Mouse (Mus musculus) layer of hippocampus, adult 2 months (tissue): ENCODE results near the gene Olfr1047. TPM values are rescaled to one million over a fixed set of nuclear protein-coding genes. Genes with fewer than 3 reads are reported as not detected.
"Not testable (repeated sequence)": the region's sequence is repeated elsewhere in the genome, so short reads cannot be mapped to it uniquely, and the experiment has no call there.

Experiments
- DNase-seq, 2 experiments: peaks; one replicate each; pipeline ENCODE4 v3.0.0; 2022; ENCODE audit warnings: low spot score in 2 of 2
- H3K27ac ChIP-seq: fragments of 200-600 bp; 2 replicates; pipeline ENCODE4 v1.8.1; 2022
- H3K4me3 ChIP-seq: fragments of 200-600 bp; 2 replicates; pipeline ENCODE4 v1.8.1; 2022; ENCODE audit warnings: mild to moderate bottlenecking
- CTCF ChIP-seq: fragments of 200-600 bp; conservative IDR thresholded peaks from 2 replicates; pipeline ENCODE4 v1.8.1; 2022; ENCODE audit warnings: antibody characterized with exemption, mild to moderate bottlenecking, moderate library complexity
- long read RNA-seq, 2 experiments: library from polyadenylated mRNA; stranded (forward); transcript quantifications; one replicate each; pipeline ENCODE4 v2.0.0; 2021; ENCODE audit warnings: borderline mapping rate in 2 of 2
- total RNA-seq, 2 experiments: library from RNA; stranded (reverse); gene quantifications; 2 replicates each; pipeline ENCODE4 v1.2.3; 2021

Gene Olfr1047
- not detected for total RNA-seq
- long read RNA-seq, experiment 1: 0 reads
- long read RNA-seq, experiment 2: 0 reads

DNA sequence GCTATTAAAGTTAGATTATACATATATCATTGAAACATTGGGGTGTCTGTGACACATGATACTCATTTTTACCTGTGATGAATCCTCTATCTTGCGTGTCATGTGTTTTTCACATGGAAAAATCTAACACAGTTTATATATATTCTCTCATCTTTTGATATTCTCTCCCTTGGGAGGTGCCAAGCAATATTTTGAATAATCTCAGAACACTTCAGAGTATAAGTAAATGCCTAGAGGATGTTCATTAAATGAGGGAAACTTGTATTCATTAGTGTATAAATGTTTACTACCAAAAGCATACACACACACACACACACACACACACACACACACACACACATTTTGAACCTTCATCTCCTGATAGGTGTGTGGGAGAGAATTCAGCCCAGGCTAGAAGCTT, at the start of gene Olfr1047:
TSS of gene Olfr1047 (minus strand) at position 101 of the 400 bp plus-strand sequence.
- Histone ChIP-seq H3K4me3 (no peak within 1 kb of the TSS), H3K27ac (no peak within 1 kb of the TSS)
- TF ChIP-seq CTCF: no peak
- DNase-seq: no peak

GRCm38 (mm10) chr2:86278988-86279387, 47.8 kb upstream of the Olfr1047 start, which contains the start of gene Olfr1051:
Olfr1051 (minus strand) TSS chr2:86279088.
- DNase-seq, H3K27ac ChIP-seq, H3K4me3 ChIP-seq: not testable (repeated sequence)

DNA sequence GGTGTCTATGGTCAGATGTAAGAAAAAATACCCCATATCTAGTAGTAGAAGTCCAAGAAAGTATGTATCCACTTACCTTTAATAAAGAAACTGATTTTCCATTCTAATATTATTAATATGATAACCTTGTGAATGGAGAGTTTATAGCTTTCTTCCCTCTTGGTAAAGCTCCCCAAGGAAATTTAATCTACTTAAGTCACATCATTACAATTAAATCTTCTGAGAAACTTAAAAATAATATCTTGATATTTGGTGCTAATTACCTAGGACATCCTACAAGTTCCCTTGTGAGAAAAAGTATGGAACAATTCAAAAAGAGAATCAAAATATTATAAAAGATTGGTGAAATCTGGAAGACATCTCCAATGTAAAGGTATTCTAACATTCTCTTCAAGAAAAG, 27.0 kb upstream of the Olfr1047 start, which contains the start of gene Olfr1049:
TSS of gene Olfr1049 (minus strand) at position 101 of the 400 bp plus-strand sequence.
- not testable (repeated sequence) for H3K27ac ChIP-seq, DNase-seq, H3K4me3 ChIP-seq

DNA sequence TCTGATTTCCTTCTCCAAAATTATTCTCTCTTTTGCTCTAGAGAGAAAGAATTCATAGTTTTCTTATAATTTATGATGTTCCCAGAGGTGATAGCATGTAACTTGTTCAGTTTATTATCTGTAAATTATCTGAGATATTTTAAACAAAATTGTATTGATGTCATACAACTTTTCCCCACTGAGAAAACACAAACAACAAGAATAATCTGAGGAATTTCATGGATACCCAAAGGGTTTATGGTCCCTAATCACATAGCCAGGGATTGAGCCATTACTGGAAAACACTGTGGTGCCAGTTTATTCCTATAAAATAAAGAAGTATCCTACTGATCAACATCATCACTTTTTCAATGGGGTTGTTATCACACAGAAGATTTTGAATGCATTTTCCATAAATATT, 9.0 kb upstream of the Olfr1047 start, which contains the start of gene Olfr1048:
TSS of gene Olfr1048 (minus strand) at position 101 of the 400 bp plus-strand sequence.
- Histone ChIP-seq H3K27ac (no peak within 1 kb of the TSS), H3K4me3 (no peak within 1 kb of the TSS)
- DNase-seq: no peak
- TF ChIP-seq CTCF: no peak

DNA sequence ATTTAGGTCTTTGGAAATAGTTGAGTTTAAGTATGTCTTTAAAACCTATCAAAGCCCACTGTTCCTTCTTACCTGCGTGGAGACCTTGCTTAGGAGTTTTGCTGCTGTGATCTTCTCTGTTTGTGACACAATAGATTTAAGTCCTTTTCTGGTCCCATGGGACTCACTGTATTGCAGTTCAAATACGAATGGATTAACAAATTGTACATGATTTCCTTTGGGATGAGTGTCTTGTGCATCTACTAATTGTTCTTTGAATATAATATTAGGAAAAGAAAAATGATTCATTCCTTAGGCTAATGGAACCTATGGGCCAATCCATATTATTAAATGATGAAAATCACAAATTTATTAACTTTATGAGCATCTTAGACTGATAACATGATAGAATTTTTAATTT, 12.0 kb downstream of the Olfr1047 start, which contains the start of gene Olfr1046:
TSS of gene Olfr1046 (minus strand) at position 101 of the 400 bp plus-strand sequence.
- H3K27ac ChIP-seq: no peak within 1 kb of the TSS
- TF ChIP-seq CTCF: no peak
- no peak for DNase-seq
- H3K4me3 ChIP-seq: no peak within 1 kb of the TSS

DNA sequence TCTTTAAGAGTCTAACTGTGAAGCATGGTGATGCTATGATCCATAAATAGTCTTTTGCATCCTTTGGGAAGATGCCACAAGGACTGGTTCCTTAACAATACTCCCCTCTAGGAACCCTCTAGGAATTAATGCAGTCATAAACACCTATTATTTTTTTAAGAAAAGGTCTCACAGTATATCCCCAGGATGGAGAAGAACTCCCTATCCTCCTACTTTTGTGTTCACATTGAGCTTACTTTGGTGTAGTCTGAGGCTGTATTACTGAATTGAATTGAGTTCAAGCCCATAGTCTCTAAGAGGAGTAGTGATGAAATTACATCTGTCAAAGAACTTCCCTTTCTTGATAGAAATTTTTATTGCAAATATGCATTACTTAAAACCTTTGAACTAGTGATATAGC, 28.3 kb downstream of the Olfr1047 start, which contains the start of gene Olfr1045:
TSS of gene Olfr1045 (minus strand) at position 101 of the 400 bp plus-strand sequence.
- no peak within 1 kb of the TSS for H3K4me3 ChIP-seq
- TF ChIP-seq CTCF: no peak
- DNase-seq: no peak

DNA sequence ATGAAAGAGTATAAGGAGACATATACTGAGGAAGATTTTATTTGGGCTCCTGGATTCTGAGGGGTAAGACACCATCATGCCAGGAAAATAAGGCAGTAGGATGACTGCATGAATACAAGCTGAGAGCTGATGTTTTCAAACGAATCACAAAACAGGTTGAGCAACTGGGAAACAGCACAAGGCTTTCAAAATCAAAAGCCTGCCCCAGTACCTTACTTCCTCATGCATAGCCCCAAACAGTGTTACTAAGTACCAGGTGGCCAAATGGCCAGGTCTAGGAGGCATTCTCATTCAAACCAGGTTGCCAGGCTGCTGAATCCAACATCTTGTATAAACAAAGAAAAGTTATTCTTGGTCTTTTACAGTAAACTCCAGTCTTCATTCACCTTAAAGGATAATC, 35.3 kb downstream of the Olfr1047 start:
- Histone ChIP-seq H3K4me3 (no peak overlapping the region), H3K27ac (no peak overlapping the region)
- TF ChIP-seq CTCF: no peak
- no peak for DNase-seq

More for the DNA sequence above, 28.3 kb downstream of the Olfr1047 start, which contains the start of gene Olfr1045:
- H3K27ac ChIP-seq: no peak within 1 kb of the TSS

GRCm38 (mm10) chr2:86185583-86185982, 45.6 kb downstream of the Olfr1047 start, which contains the start of gene Olfr52:
Olfr52 (minus strand) TSS chr2:86185683.
- Histone ChIP-seq H3K27ac (no peak within 1 kb of the TSS), H3K4me3 (no peak within 1 kb of the TSS)
- no peak for DNase-seq
- TF ChIP-seq CTCF: no peak

- H3K4me3 ChIP-seq: no peak overlapping the region
These were observed 51.3 kb downstream of the Olfr1047 start for GRCm38 (mm10) chr2:86179950-86180349.

DNA sequence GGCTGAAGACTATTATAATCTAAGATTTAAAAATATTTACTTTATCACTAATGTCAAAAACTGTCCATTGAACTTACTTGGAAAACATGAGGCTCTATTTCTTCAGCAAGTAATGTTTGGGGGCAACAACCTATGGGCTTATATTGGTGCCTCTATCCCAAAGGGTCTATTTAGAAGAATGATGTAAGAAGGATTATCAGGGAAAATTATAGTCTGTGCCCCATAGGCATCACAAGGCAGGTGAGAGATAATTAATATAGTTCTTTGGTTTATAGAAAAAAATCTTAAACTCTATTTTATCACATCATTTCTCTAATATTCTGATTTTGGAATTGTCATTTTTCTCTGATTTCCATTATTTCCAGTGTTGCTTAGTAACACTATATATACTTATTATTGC, 53.5 kb downstream of the Olfr1047 start, which contains the start of gene Olfr1044:
TSS of gene Olfr1044 (minus strand) at position 101 of the 400 bp plus-strand sequence.
- no peak for TF ChIP-seq CTCF
- H3K4me3 ChIP-seq: no peak within 1 kb of the TSS
- H3K27ac ChIP-seq: no peak within 1 kb of the TSS
- no peak for DNase-seq

More at GRCm38 (mm10) chr2:86179950-86180349, 51.3 kb downstream of the Olfr1047 start:
- H3K27ac ChIP-seq: no peak overlapping the region
- DNase-seq: no peak
- no peak for TF ChIP-seq CTCF

Other genes with a start within 250 kb of the Olfr1047 start
- not detected for gene Olfr1031, start 241.1 kb downstream of the Olfr1047 start, total RNA-seq
- not detected for gene Olfr1032, start 225.9 kb downstream of the Olfr1047 start, total RNA-seq
- not detected for gene Olfr1033, start 210.8 kb downstream of the Olfr1047 start, total RNA-seq
- not detected for gene Olfr1034, start 185.5 kb downstream of the Olfr1047 start, total RNA-seq
- not detected for gene Olfr1036, start 157.4 kb downstream of the Olfr1047 start, total RNA-seq
- gene Olfr1037, start 144.0 kb downstream of the Olfr1047 start, total RNA-seq: not detected
- gene Olfr1039, start 95.5 kb downstream of the Olfr1047 start, total RNA-seq: not detected
- not detected for gene Olfr1040, start 84.7 kb downstream of the Olfr1047 start, total RNA-seq
- not detected for gene Olfr1042, start 69.6 kb downstream of the Olfr1047 start, total RNA-seq
- gene Olfr1043, start 63.9 kb downstream of the Olfr1047 start, total RNA-seq: not detected
- gene Olfr1044, start 53.6 kb downstream of the Olfr1047 start, total RNA-seq: not detected
- not detected for gene Olfr52, start 45.7 kb downstream of the Olfr1047 start, total RNA-seq
- gene Olfr1045, start 28.4 kb downstream of the Olfr1047 start, total RNA-seq: not detected
- not detected for gene Olfr1046, start 12.1 kb downstream of the Olfr1047 start, total RNA-seq
- gene Olfr1048, start 8.9 kb upstream of the Olfr1047 start, total RNA-seq: not detected
- not detected for gene Olfr1049, start 26.9 kb upstream of the Olfr1047 start, total RNA-seq
- not detected for gene Olfr1051, start 47.7 kb upstream of the Olfr1047 start, total RNA-seq
- not detected for gene Olfr1052, start 61.1 kb upstream of the Olfr1047 start, total RNA-seq
- gene Olfr1053, start 83.9 kb upstream of the Olfr1047 start, total RNA-seq: not detected
- gene Olfr1054, start 104.0 kb upstream of the Olfr1047 start, total RNA-seq: not detected
- gene Olfr1055, start 118.9 kb upstream of the Olfr1047 start, total RNA-seq: not detected
- not detected for gene Olfr1056, start 131.1 kb upstream of the Olfr1047 start, total RNA-seq
- gene Olfr1057, start 147.0 kb upstream of the Olfr1047 start, total RNA-seq: not detected
- gene Olfr1058, start 157.2 kb upstream of the Olfr1047 start, total RNA-seq: not detected
- not detected for gene Olfr1061, start 182.6 kb upstream of the Olfr1047 start, total RNA-seq
- not detected for gene Olfr1062, start 195.3 kb upstream of the Olfr1047 start, total RNA-seq
- gene Olfr1065, start 219.2 kb upstream of the Olfr1047 start, total RNA-seq: not detected
- not detected for gene Olfr1066, start 224.9 kb upstream of the Olfr1047 start, total RNA-seq